ENCODE assay signal across 19 mouse cellular contexts in the genomic region with DNA sequence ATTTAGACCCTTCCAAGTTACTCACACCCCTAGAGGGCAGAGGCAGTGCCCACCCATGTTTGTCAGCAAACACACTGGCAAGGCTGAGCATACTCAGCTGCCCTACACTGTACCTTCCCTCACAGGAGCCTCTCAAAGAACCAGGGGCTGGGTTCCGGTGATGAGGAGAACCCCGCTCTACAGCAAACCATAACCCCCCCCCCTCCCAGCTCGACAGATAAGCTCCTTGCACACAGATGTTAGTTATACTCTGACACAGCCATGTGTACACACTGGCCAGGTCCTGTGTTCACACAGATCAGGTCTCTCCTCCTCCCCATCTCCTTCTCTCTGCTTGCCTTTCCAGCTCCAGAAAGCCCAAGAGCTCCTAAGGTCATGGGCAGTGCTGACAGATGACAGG. TPM values are rescaled to one million over a fixed set of nuclear protein-coding genes. Genes with fewer than 3 reads are reported as not detected.
DNase-seq lines count a peak whose midpoint lies in the region; ATAC-seq and TF ChIP-seq lines count a peak whose summit lies in the region.
"Had no signal": no experiment of that assay in that cellular context is flagged by ENCODE, and none has a peak within 500 bp of the region (broad histone marks: within the 10 kb centered on the region; RNA-seq: fewer than 3 reads in every experiment).

No protein-coding gene starts in this region.

- no peaks in the 10 kb centered on the region for H3K9me3 ChIP-seq in forebrain, embryonic 12.5 days
- H3K9me3 ChIP-seq in forebrain, embryonic 14.5 days (replicated peaks; ENCODE audit: control insufficient read depth, low read length), result no peaks in the 10 kb centered on the region
- no peaks in the 10 kb centered on the region for H3K9me3 ChIP-seq in heart, embryonic 15.5 days (replicated peaks)
- H3K9me3 ChIP-seq in MEL (replicated peaks; ENCODE audit: insufficient read depth, low read length), result no peaks in the 10 kb centered on the region
- H3K9me3 ChIP-seq in liver, embryonic 13.5 days (replicated peaks), result no peaks in the 10 kb centered on the region
- H3K9me3 ChIP-seq: embryonic facial prominence, embryonic 15.5 days had no signal

- TF ChIP-seq RAD21 in MEL (IDR thresholded peaks at IDR 0.05; ENCODE audit: low read depth, low read length), result no peak

- intact Hi-C loops in heart, adult 2 months (cut with DNase I), result no loop called here

- no peak for ATAC-seq in forebrain, embryonic 12.5 days (ENCODE audit: low FRiP score)
- no peak for ATAC-seq in forebrain, embryonic 14.5 days
- no peak for ATAC-seq in heart, embryonic 15.5 days (replicated peaks; ENCODE audit: insufficient number of reproducible peaks, insufficient read depth, low FRiP score, low read depth)
- ATAC-seq in liver, embryonic 13.5 days (ENCODE audit: low read depth), result no peak
- ATAC-seq: lung, postnatal 0 days had no signal

- H3K27ac ChIP-seq in forebrain, embryonic 12.5 days, result peak overlapping the region; percentile 95; the same call in 1 of the 2 replicates
- H3K27ac ChIP-seq in forebrain, embryonic 14.5 days (ENCODE audit: low read depth, low read length), result no peak overlapping the region
- peak overlapping the region; percentile 34; the same call in 1 of the 2 replicates for H3K27ac ChIP-seq in heart, embryonic 15.5 days
- no peak overlapping the region; the same call in 1 of the 2 replicates for H3K27ac ChIP-seq in heart, adult 2 months
- peak overlapping the region; percentile 99 for H3K27ac ChIP-seq in MEL (ENCODE audit: control insufficient read depth, low read depth, low read length)
- peak overlapping the region; percentile 95 for H3K27ac ChIP-seq in liver, embryonic 13.5 days
- H3K27ac ChIP-seq: embryonic facial prominence, embryonic 15.5 days; hindbrain, embryonic 14.5 days; stomach, postnatal 0 days had no signal

- H3K79me2 ChIP-seq in heart, adult 2 months (replicated peaks; ENCODE audit: control insufficient read depth, insufficient read depth, low read length), result no peaks in the 10 kb centered on the region
- H3K79me2 ChIP-seq in MEL (ENCODE audit: control insufficient read depth, insufficient read depth, low read length, poor library complexity), result peaks cover 29% of the 10 kb centered on the region

- H3K9ac ChIP-seq in forebrain, embryonic 12.5 days, result no peak overlapping the region
- H3K9ac ChIP-seq in forebrain, embryonic 14.5 days (ENCODE audit: low read length), result no peak overlapping the region
- H3K9ac ChIP-seq in heart, embryonic 15.5 days, result no peak overlapping the region
- no peak overlapping the region for H3K9ac ChIP-seq in heart, adult 2 months (ENCODE audit: low read depth, low read length)
- peak overlapping the region; percentile 88 for H3K9ac ChIP-seq in MEL (ENCODE audit: control insufficient read depth, low read depth, low read length, poor library complexity, severe bottlenecking)
- H3K9ac ChIP-seq in liver, embryonic 13.5 days, result peak overlapping the region; percentile 17; the same call in 1 of the 2 replicates
- H3K9ac ChIP-seq: embryonic facial prominence, embryonic 15.5 days; hindbrain, embryonic 14.5 days had no signal

- 75% methylated on average over 3 of the region's 3 CpGs for WGBS in forebrain, embryonic 12.5 days
- WGBS in forebrain, embryonic 14.5 days, result 82% methylated on average over 3 of the region's 3 CpGs
- WGBS in heart, embryonic 15.5 days, result 66% methylated on average over 3 of the region's 3 CpGs
- 87% methylated on average over 3 of the region's 3 CpGs for WGBS in heart, adult 2 months
- WGBS in liver, embryonic 13.5 days (ENCODE audit: insufficient replicate concordance), result 40% methylated on average over 3 of the region's 3 CpGs

- TF ChIP-seq CTCF in heart, adult 2 months (IDR thresholded peaks at IDR 0.05), result no peak
- TF ChIP-seq CTCF in MEL (IDR thresholded peaks at IDR 0.05 in 2 of 3, conservative IDR thresholded peaks at IDR 0.05 in 1 of 3; ENCODE audit: control insufficient read depth in 1 of 3, insufficient read depth in 1 of 3, low read depth in 2 of 3, low read length in 3 of 3, poor library complexity in 1 of 3, severe bottlenecking in 1 of 3), result no peak

- no peak for DNase-seq in forebrain, embryonic 14.5 days (ENCODE audit: low spot score)
- DNase-seq in heart, adult 2 months, result no peak
- peak; percentile 64 for DNase-seq in MEL (ENCODE audit: low read depth, low spot score)
- DNase-seq in liver, embryonic 13.5 days, result no peak
- DNase-seq in layer of hippocampus, adult 9-11 months, result no peak
- DNase-seq in right cerebral cortex, adult 18-20 months, result no peak
- DNase-seq: adrenal gland, postnatal 25 days; cerebellum, adult 9-10 months; kidney, adult 2 months; kidney, postnatal 10 days; left cerebral cortex, postnatal 4 days; right cerebral cortex, postnatal 14 days had no signal

- H3K4me1 ChIP-seq in forebrain, embryonic 12.5 days, result peaks cover 50% of the 10 kb centered on the region
- peaks cover 24% of the 10 kb centered on the region for H3K4me1 ChIP-seq in forebrain, embryonic 14.5 days (ENCODE audit: control insufficient read depth, insufficient read depth, low read length)
- H3K4me1 ChIP-seq in heart, embryonic 15.5 days (replicated peaks), result peaks cover 64% of the 10 kb centered on the region
- peaks cover 13% of the 10 kb centered on the region for H3K4me1 ChIP-seq in heart, adult 2 months (ENCODE audit: control insufficient read depth, insufficient read depth, low read length)
- peaks cover 29 to 60% of the 10 kb centered on the region in 2 experiments for H3K4me1 ChIP-seq in MEL (ENCODE audit: control insufficient read depth in 1 of 2, insufficient read depth in 2 of 2, low read length in 2 of 2)
- peaks cover 93% of the 10 kb centered on the region for H3K4me1 ChIP-seq in liver, embryonic 13.5 days (replicated peaks)

- TF ChIP-seq POLR2A in heart, adult 2 months (IDR thresholded peaks at IDR 0.05; ENCODE audit: insufficient read depth, low read depth, low read length), result no peak
- TF ChIP-seq POLR2A in MEL (IDR thresholded peaks at IDR 0.05; ENCODE audit: control insufficient read depth in 1 of 2, insufficient read depth in 1 of 2, low read depth in 1 of 2, low read length in 2 of 2, poor library complexity in 1 of 2), result 0 out of 4 replicates have a peak, but pooled peaks of 1 of the 2 experiments have one; percentile 26

- H3K36me3 ChIP-seq in forebrain, embryonic 12.5 days (replicated peaks), result no peaks in the 10 kb centered on the region
- H3K36me3 ChIP-seq in forebrain, embryonic 14.5 days (ENCODE audit: control insufficient read depth, insufficient read depth, low read length), result no peaks in the 10 kb centered on the region
- H3K36me3 ChIP-seq in heart, embryonic 15.5 days, result no peaks in the 10 kb centered on the region
- H3K36me3 ChIP-seq in heart, adult 2 months (ENCODE audit: control insufficient read depth, insufficient read depth, low read length), result no peaks in the 10 kb centered on the region
- peaks cover 0 to 49% of the 10 kb centered on the region in 2 experiments; a peak in 2 of 4 replicates for H3K36me3 ChIP-seq in MEL (ENCODE audit: control insufficient read depth in 1 of 2, insufficient read depth in 2 of 2, low read length in 2 of 2)
- no peaks in the 10 kb centered on the region for H3K36me3 ChIP-seq in liver, embryonic 13.5 days
- H3K36me3 ChIP-seq: embryonic facial prominence, embryonic 15.5 days had no signal

- no peak overlapping the region for H3K4me3 ChIP-seq in forebrain, embryonic 12.5 days (replicated peaks)
- no peak overlapping the region for H3K4me3 ChIP-seq in forebrain, embryonic 14.5 days (ENCODE audit: low read depth, low read length)
- H3K4me3 ChIP-seq in heart, embryonic 15.5 days, result no peak overlapping the region
- no peak overlapping the region for H3K4me3 ChIP-seq in heart, adult 2 months
- no peak overlapping the region for H3K4me3 ChIP-seq in MEL (ENCODE audit: control insufficient read depth in 1 of 2, insufficient read depth in 1 of 2, low read depth in 2 of 2, low read length in 2 of 2)
- H3K4me3 ChIP-seq in liver, embryonic 13.5 days (replicated peaks), result no peak overlapping the region
- H3K4me3 ChIP-seq: embryonic facial prominence, embryonic 15.5 days had no signal

- no peak overlapping the region for H3K4me2 ChIP-seq in forebrain, embryonic 12.5 days
- H3K4me2 ChIP-seq in forebrain, embryonic 14.5 days (ENCODE audit: low read length), result no peak overlapping the region
- H3K4me2 ChIP-seq in heart, embryonic 15.5 days, result no peak overlapping the region
- no peak overlapping the region for H3K4me2 ChIP-seq in liver, embryonic 13.5 days
- H3K4me2 ChIP-seq: embryonic facial prominence, embryonic 15.5 days; hindbrain, embryonic 14.5 days; midbrain, embryonic 11.5 days had no signal

- TF ChIP-seq EP300 in heart, adult 2 months (IDR thresholded peaks at IDR 0.05; ENCODE audit: insufficient read depth, low read depth, low read length), result no peak
- TF ChIP-seq EP300 in MEL (IDR thresholded peaks at IDR 0.05; ENCODE audit: low read depth in 1 of 2, low read length in 2 of 2), result peak; percentile 13 to 50; a peak in 3 of 4 replicates

- no peaks in the 10 kb centered on the region for H3K27me3 ChIP-seq in forebrain, embryonic 12.5 days
- no peaks in the 10 kb centered on the region for H3K27me3 ChIP-seq in forebrain, embryonic 14.5 days (replicated peaks; ENCODE audit: control insufficient read depth, insufficient read depth, low read length)
- H3K27me3 ChIP-seq in heart, embryonic 15.5 days, result no peaks in the 10 kb centered on the region
- no peaks in the 10 kb centered on the region for H3K27me3 ChIP-seq in heart, adult 2 months (ENCODE audit: control insufficient read depth, insufficient read depth, low read length)
- no peaks in the 10 kb centered on the region for H3K27me3 ChIP-seq in MEL (ENCODE audit: control insufficient read depth in 1 of 2, insufficient read depth in 2 of 2, low read length in 2 of 2)
- no peaks in the 10 kb centered on the region for H3K27me3 ChIP-seq in liver, embryonic 13.5 days
- H3K27me3 ChIP-seq: embryonic facial prominence, embryonic 15.5 days had no signal

TF ChIP-seq in MEL, 35 proteins besides CTCF, POLR2A, EP300 and RAD21 (continues in another document):
- TF ChIP-seq TCF12 (IDR thresholded peaks at IDR 0.05; ENCODE audit: low read depth, low read length), result peak; percentile 33; the same call in 1 of the 2 replicates
- TF ChIP-seq USF2 (IDR thresholded peaks at IDR 0.05; ENCODE audit: borderline replicate concordance in 1 of 2, insufficient read depth in 1 of 2, low read depth in 1 of 2, low read length in 2 of 2), result no peak
- no peak for TF ChIP-seq SIN3A (IDR thresholded peaks at IDR 0.05; ENCODE audit: low read length)

RNA-seq across cellular contexts. Expression of gene Zmiz1, which starts 59.7 kb away (rescaled TPM):
- 64.1 and 68.3 TPM in 2 replicates for polyA plus RNA-seq in forebrain, embryonic 12.5 days (2016; fragmentation: Nextera tagmentation; extraction: Ambion mirVana)
- 37.0 and 43.8 TPM in 2 replicates for polyA plus RNA-seq in forebrain, embryonic 14.5 days (2014; fragmentation: Nextera tagmentation; extraction: Ambion mirVana)
- 22.1 and 26.2 TPM in 2 replicates for polyA plus RNA-seq in heart, embryonic 15.5 days (2015; fragmentation: Nextera tagmentation; extraction: Ambion mirVana)
- total RNA-seq in heart, adult 2 months (2021), result 10 to 100 TPM; 40.7 to 42.0 TPM
- 21.8 and 27.1 TPM in 2 replicates for polyA plus RNA-seq in heart, adult 2 months (2012; rRNA removed)
- 2.7 and 3.7 TPM in 2 replicates for total RNA-seq in MEL (2012; rRNA removed)
- polyA plus RNA-seq in MEL (2012; ENCODE audit: insufficient read depth in 1 of 2, insufficient read length in 2 of 2, low read depth in 1 of 2, low replicate concordance in 2 of 2, missing spikeins in 1 of 2), result 10 to 100 TPM in 1 of 2 experiments, not detected in 1; 19.9 TPM
- 4.5 TPM in 2 replicates for polyA plus RNA-seq in liver, embryonic 13.5 days (2015; fragmentation: Nextera tagmentation; extraction: Ambion mirVana)

Comparison
In these comparisons a context has a peak if more than half of its experiments do, and no peak if none do; other contexts are left out.
1. H3K27ac ChIP-seq: peak in forebrain, embryonic 12.5 days (single experiment), heart, embryonic 15.5 days (single experiment), MEL (single experiment) and liver, embryonic 13.5 days (single experiment); none in forebrain, embryonic 14.5 days (single experiment) and heart, adult 2 months (single experiment).
2. H3K9ac ChIP-seq: peak in MEL (single experiment) and liver, embryonic 13.5 days (single experiment); none in forebrain, embryonic 12.5 days (single experiment), forebrain, embryonic 14.5 days (single experiment), heart, embryonic 15.5 days (single experiment) and heart, adult 2 months (single experiment).